Mouse (Mus musculus): ENCODE measurements at regions not wholly inside any gene's neighbourhood (a gene's known extent, or its start where the extent isn't known, plus 50 kb on each side); places are given as distances from the start of the nearest gene placed in this dataset.

GRCm38 (mm10) chr1:42763447-42763846, 67.9 kb downstream of the Pou3f3 start:
- TF ChIP-seq SMC3 (IDR thresholded peaks at IDR 0.05; ENCODE audit: low read depth, low read length) (no peak), POLR2A (IDR thresholded peaks at IDR 0.05; ENCODE audit: low read depth, low read length) (no peak), ZNF384 (IDR thresholded peaks at IDR 0.05; ENCODE audit: low read depth, low read length) (no peak)

All from CH12.LX (cell line).